Mouse (Mus musculus): ENCODE data around the gene Fkbp11. TPM values are rescaled to one million over a fixed set of nuclear protein-coding genes. Genes with fewer than 3 reads are reported as not detected.

Gene Fkbp11
- total RNA-seq, 2 experiments from 2014 or later, result 1.0 to 1.2 TPM

- no peak for ATAC-seq (replicated peaks; ENCODE audit: low FRiP score, poor library complexity, severe bottlenecking)
These were observed 14.9 kb upstream of the Fkbp11 start for GRCm38 (mm10) chr15:98742766-98743428.

- ATAC-seq (replicated peaks; ENCODE audit: low FRiP score, poor library complexity, severe bottlenecking), result no peak
These were observed 12.2 kb upstream of the Fkbp11 start for GRCm38 (mm10) chr15:98740219-98740618.

- ATAC-seq (replicated peaks; ENCODE audit: low FRiP score, poor library complexity, severe bottlenecking), result no peak
These were observed 10.8 kb upstream of the Fkbp11 start for GRCm38 (mm10) chr15:98738796-98739195.

- ATAC-seq (replicated peaks; ENCODE audit: low FRiP score, poor library complexity, severe bottlenecking), result no peak
These were observed 9.9 kb upstream of the Fkbp11 start for GRCm38 (mm10) chr15:98737881-98738280.

- no peak for ATAC-seq (replicated peaks; ENCODE audit: low FRiP score, poor library complexity, severe bottlenecking)
These were observed 8.5 kb upstream of the Fkbp11 start for GRCm38 (mm10) chr15:98736521-98736920.

GRCm38 (mm10) chr15:98733976-98734566, 6.1 kb upstream of the Fkbp11 start:
- ATAC-seq (replicated peaks; ENCODE audit: low FRiP score, poor library complexity, severe bottlenecking), result no peak

DNA sequence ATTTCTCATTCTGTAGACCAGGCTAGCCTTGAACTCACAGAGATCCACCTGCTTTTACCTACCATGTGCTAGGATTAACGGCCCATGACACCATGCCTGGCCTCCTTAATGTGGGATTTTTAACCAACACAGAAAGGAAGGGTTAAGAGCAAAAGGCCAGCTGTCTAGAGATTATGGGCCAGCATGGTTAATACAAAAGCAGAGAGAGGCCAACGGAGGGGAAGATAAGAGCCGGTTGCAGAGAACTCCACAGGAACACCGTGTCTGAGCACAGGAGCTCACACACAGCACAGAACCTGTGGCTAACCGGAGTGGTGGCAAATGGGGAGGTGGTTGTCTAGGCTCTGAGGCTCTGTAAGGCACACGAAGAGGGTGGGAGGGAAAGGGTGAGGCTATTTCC, 5.4 kb upstream of the Fkbp11 start:
- no peak for ATAC-seq (replicated peaks; ENCODE audit: low FRiP score, poor library complexity, severe bottlenecking)

- ATAC-seq (replicated peaks; ENCODE audit: low FRiP score, poor library complexity, severe bottlenecking), result no peak
These were observed 4.1 kb upstream of the Fkbp11 start for GRCm38 (mm10) chr15:98732006-98732531.

GRCm38 (mm10) chr15:98730790-98731189, 2.8 kb upstream of the Fkbp11 start:
- ATAC-seq (replicated peaks; ENCODE audit: low FRiP score, poor library complexity, severe bottlenecking), result no peak

DNA sequence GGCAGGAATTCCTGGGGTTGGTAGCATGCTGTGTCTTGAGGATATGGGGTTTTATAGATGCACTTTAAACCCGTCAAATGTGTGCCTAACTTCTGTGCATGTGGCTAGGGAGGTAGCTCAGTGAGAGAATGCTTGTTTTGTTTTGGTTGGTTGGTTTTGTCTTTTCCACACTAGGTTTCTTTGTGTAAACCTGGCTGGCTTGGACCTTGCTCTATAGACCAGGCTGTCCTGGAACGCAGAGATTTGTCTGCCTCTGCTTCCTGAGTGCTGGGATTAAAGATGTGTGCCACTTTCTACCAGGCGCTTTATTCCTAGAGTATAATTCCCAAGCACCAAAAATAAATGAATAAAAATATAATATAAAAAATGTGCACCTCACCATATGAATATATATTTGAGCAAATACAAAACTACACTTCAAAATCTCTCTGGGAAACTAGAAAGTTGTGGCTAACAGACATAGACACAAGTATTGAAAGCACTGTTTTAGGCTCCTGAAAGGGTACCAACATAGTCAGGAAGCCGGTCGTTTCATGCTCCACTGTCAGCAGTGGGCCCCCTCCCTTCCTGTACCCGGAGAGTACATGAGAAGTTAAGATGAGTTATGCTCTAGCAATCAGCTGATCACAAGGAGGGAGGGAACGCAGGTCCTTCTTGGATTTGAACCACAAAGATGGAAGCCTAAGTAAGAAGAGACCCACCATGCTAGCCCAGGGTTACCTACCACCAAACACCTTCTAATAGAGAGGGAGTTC, 2.0 kb upstream of the Fkbp11 start:
- ATAC-seq (replicated peaks; ENCODE audit: low FRiP score, poor library complexity, severe bottlenecking), result no peak

- 0 out of 2 replicates have a peak, but pooled peaks have one; percentile 15 for ATAC-seq (replicated peaks; ENCODE audit: low FRiP score, poor library complexity, severe bottlenecking)
These were observed 368 bp upstream of the Fkbp11 start for GRCm38 (mm10) chr15:98728366-98728765.

DNA sequence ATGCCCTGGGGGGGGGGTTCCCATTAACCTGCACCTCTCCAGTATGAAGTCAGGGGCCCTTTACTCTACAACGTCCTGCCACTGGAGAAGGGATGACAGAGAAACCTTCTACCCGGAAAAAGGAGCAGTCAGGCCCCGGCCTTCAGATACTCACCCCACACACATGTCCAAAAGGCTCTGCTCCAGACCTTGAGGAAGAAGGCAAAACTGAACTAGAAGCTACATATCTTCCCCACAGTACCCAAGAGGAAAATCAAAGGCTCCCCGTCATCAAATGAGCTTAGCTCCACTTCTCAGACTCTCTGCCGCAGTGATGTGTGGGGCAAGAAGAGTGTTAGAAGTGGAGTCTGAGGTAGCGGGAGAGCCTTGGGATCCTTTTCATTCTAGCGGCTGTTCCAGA, 1.3 kb downstream of the Fkbp11 start:
- no peak for ATAC-seq (replicated peaks; ENCODE audit: low FRiP score, poor library complexity, severe bottlenecking)

DNA sequence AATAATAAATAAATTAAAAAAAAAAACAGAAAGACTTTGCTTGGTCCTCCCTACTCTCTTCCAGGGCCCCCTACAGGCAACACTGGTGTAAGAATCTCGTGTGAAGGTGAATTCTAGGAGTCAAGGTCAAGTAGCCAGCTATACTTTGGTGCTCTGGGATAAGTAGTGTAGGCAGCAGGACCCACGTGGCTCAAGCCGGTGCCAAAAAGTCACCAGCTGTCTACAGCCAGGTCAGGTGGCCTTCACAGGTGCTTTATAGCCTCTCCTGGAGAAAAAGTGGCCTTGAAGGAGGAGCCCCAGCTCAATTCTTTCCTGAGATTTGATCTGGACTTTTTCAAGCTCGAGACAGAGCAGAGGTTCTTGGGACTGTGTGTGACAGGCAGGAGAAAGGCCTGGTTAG, 1.9 kb downstream of the Fkbp11 start:
- no peak for ATAC-seq (replicated peaks; ENCODE audit: low FRiP score, poor library complexity, severe bottlenecking)

DNA sequence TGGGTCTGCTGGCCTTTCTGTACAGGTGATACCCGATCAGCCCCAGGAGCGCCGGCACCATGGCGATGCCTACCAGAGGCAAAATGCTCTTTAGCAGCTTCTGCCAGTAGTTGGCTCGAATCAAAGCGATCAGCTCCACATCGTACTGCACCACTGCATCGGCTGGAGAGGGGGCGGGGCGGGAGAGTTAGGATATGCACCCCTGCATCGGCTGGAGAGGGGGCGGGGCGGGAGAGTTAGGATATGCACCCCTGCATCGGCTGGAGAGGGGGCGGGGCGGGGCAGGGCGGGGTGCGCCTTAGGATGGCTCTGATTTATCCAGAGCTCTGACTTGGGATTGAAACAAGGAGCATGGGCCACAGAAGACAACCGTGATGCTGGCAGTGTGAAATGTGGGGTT, 3.6 kb downstream of the Fkbp11 start:
- ATAC-seq (replicated peaks; ENCODE audit: low FRiP score, poor library complexity, severe bottlenecking), result no peak

- ATAC-seq (replicated peaks; ENCODE audit: low FRiP score, poor library complexity, severe bottlenecking), result no peak
These were observed 5.1 kb downstream of the Fkbp11 start for GRCm38 (mm10) chr15:98722854-98723253.

DNA sequence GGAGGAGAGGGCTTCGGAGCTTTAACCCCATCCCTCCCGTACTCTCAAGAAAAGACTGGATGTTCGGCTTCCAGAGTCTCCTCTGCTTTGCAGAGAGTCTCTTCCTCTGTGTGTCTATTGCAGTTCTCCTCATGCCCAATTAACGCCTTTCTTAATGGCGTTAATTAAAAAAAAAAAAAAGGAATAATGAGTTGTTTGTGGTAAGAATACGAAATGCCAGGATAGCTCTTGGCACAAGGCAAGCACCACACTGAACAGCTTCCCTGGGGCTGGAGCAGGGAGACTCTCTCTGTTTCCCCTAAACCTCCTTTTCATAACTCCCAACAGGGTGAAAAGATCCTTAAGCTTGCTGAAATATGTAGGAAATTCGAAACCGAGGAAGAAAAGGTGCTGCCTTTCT, 5.8 kb downstream of the Fkbp11 start:
- ATAC-seq (replicated peaks; ENCODE audit: low FRiP score, poor library complexity, severe bottlenecking), result no peak

GRCm38 (mm10) chr15:98717301-98717700, 10.7 kb downstream of the Fkbp11 start:
- no peak for ATAC-seq (replicated peaks; ENCODE audit: low FRiP score, poor library complexity, severe bottlenecking)

GRCm38 (mm10) chr15:98714230-98714652, 13.8 kb downstream of the Fkbp11 start:
- ATAC-seq (replicated peaks; ENCODE audit: low FRiP score, poor library complexity, severe bottlenecking), result no peak

- peak; percentile 53; the same call in 1 of the 2 replicates for ATAC-seq (replicated peaks; ENCODE audit: low FRiP score, poor library complexity, severe bottlenecking)
These were observed 17.6 kb downstream of the Fkbp11 start for GRCm38 (mm10) chr15:98710442-98710841.

- no peak for ATAC-seq (replicated peaks; ENCODE audit: low FRiP score, poor library complexity, severe bottlenecking)
These were observed 20.1 kb downstream of the Fkbp11 start, which contains the start of gene Ccdc65 for GRCm38 (mm10) chr15:98707766-98708372. Ccdc65 (plus strand) TSS chr15:98708207.

All from erythroblast, adult 5-6 weeks (primary cell).